Mouse (Mus musculus): Measurements from ENCODE around the gene Rimklb. TPM values are rescaled to one million over a fixed set of nuclear protein-coding genes. Genes with fewer than 3 reads are reported as not detected.
"Not testable (repeated sequence)": the region's sequence is repeated elsewhere in the genome, so short reads cannot be mapped to it uniquely, and the experiment has no call there.

The Rimklb gene
- polyA plus RNA-seq, 1 experiment from 2014 or later = 63.4 TPM

DNA sequence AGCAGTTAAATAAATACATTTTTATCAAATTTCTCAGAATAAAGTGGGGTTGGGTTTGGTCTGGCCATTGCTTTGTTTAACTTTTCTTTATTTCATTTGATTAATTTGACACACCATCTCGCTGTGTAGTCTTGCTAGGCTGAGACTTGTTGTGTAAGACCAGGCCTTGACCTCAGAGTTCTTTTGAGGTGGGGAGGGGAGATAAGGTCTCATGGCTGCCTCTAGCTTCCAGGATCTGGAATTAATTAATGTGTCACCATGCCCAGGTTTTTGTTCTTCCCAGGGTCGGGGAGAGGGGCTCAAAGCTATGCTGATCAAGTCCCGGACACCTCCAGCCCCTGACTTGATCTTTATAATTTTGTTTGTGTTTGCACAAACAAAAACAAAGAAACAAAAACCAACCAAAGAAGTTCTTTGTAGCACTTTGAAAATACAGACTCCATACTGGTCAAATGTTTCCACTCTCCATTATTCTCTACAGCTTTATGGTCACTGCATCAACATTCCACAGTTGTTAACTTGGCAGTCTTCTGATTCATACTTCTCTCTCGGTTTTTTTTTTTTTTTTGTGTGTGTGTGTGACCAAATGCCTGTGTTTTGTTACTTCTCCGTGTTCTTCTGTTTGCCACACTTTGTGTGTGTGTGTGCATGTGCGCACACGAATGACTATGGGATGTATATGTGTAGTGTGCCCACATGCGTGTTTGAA is 33.1 kb upstream of the Rimklb start:
- H3K4me1 ChIP-seq (replicated peaks; ENCODE audit: control insufficient read depth, insufficient read depth, low read length) = no peaks in the 10 kb centered on the region
- no peaks in the 10 kb centered on the region for H3K36me3 ChIP-seq (ENCODE audit: control insufficient read depth, insufficient read depth, low read length)
- H3K4me2 ChIP-seq (replicated peaks; ENCODE audit: low read depth, low read length) = no peak overlapping the region
- H3K27ac ChIP-seq (ENCODE audit: low read depth, low read length) = no peak overlapping the region
- DNase-seq (ENCODE audit: low spot score) (no peak), ATAC-seq (ENCODE audit: low FRiP score) (no peak)
- no peaks in the 10 kb centered on the region for H3K27me3 ChIP-seq (ENCODE audit: control insufficient read depth, insufficient read depth, low read length)
- no peak overlapping the region for H3K4me3 ChIP-seq (ENCODE audit: low read depth, low read length)
- 69% methylated on average over 8 of the region's 8 CpGs for WGBS
- H3K9ac ChIP-seq (ENCODE audit: low read depth, low read length) = no peak overlapping the region
- no peaks in the 10 kb centered on the region for H3K9me3 ChIP-seq (ENCODE audit: control insufficient read depth, low read length)

DNA sequence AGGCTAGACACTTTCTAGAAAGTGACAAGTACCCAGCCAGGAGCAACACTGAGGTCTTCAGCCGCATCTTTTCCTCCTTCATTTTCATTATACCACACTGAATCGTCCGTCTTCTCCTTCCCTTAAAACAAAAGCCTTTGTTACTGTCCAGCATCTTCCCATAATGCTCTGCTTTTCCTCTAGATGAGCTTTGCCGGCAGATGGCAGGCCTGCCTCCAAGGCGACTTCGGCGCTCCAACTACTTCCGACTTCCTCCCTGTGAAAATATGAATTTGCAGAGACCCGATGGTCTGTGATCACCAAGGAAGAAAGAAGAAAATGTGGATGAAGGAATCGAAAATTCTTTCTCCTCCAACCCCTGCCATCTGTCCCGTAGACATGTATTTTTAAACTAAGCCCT is 29.6 kb upstream of the Rimklb start:
- no peak overlapping the region for H3K4me3 ChIP-seq (ENCODE audit: low read depth, low read length)
- H3K27ac ChIP-seq (ENCODE audit: low read depth, low read length) = no peak overlapping the region
- H3K9me3 ChIP-seq (ENCODE audit: control insufficient read depth, low read length) = no peaks in the 10 kb centered on the region
- DNase-seq (ENCODE audit: low spot score) = no peak
- H3K27me3 ChIP-seq (ENCODE audit: control insufficient read depth, insufficient read depth, low read length) = no peaks in the 10 kb centered on the region
- ATAC-seq (ENCODE audit: low FRiP score) = no peak
- H3K36me3 ChIP-seq (ENCODE audit: control insufficient read depth, insufficient read depth, low read length) = no peaks in the 10 kb centered on the region
- H3K9ac ChIP-seq (ENCODE audit: low read depth, low read length) = no peak overlapping the region
- H3K4me1 ChIP-seq (replicated peaks; ENCODE audit: control insufficient read depth, insufficient read depth, low read length) = no peaks in the 10 kb centered on the region
- H3K4me2 ChIP-seq (replicated peaks; ENCODE audit: low read depth, low read length) = no peak overlapping the region
- 83% methylated on average over 11 of the region's 11 CpGs for WGBS

- no peaks in the 10 kb centered on the region for H3K9me3 ChIP-seq (ENCODE audit: control insufficient read depth, low read length)
Observed at GRCm38 (mm10) chr6:122527596-122527995, 29.0 kb upstream of the Rimklb start.

GRCm38 (mm10) chr6:122523289-122523688 is 24.7 kb upstream of the Rimklb start:
- no peak overlapping the region for H3K9ac ChIP-seq (ENCODE audit: low read depth, low read length)
- H3K4me2 ChIP-seq (replicated peaks; ENCODE audit: low read depth, low read length) = no peak overlapping the region
- no peak overlapping the region for H3K4me3 ChIP-seq (ENCODE audit: low read depth, low read length)
- H3K27ac ChIP-seq (ENCODE audit: low read depth, low read length) = no peak overlapping the region
- WGBS = 85% methylated on average over 8 of the region's 8 CpGs
- no peaks in the 10 kb centered on the region for H3K9me3 ChIP-seq (ENCODE audit: control insufficient read depth, low read length)
- DNase-seq (ENCODE audit: low spot score) (no peak), ATAC-seq (ENCODE audit: low FRiP score) (no peak)
- H3K36me3 ChIP-seq (ENCODE audit: control insufficient read depth, insufficient read depth, low read length) = no peaks in the 10 kb centered on the region
- no peaks in the 10 kb centered on the region for H3K27me3 ChIP-seq (ENCODE audit: control insufficient read depth, insufficient read depth, low read length)
- H3K4me1 ChIP-seq (replicated peaks; ENCODE audit: control insufficient read depth, insufficient read depth, low read length) = no peaks in the 10 kb centered on the region

More at GRCm38 (mm10) chr6:122527596-122527995, 29.0 kb upstream of the Rimklb start:
- no peak overlapping the region for H3K4me2 ChIP-seq (replicated peaks; ENCODE audit: low read depth, low read length)
- no peaks in the 10 kb centered on the region for H3K36me3 ChIP-seq (ENCODE audit: control insufficient read depth, insufficient read depth, low read length)
- no peak overlapping the region for H3K4me3 ChIP-seq (ENCODE audit: low read depth, low read length)
- H3K27me3 ChIP-seq (ENCODE audit: control insufficient read depth, insufficient read depth, low read length) = no peaks in the 10 kb centered on the region
- DNase-seq (ENCODE audit: low spot score) (no peak), ATAC-seq (ENCODE audit: low FRiP score) (no peak)
- H3K27ac ChIP-seq (ENCODE audit: low read depth, low read length) = no peak overlapping the region
- no peak overlapping the region for H3K9ac ChIP-seq (ENCODE audit: low read depth, low read length)
- no peaks in the 10 kb centered on the region for H3K4me1 ChIP-seq (replicated peaks; ENCODE audit: control insufficient read depth, insufficient read depth, low read length)
- WGBS = 53% methylated on average over 12 of the region's 12 CpGs

- H3K36me3 ChIP-seq (ENCODE audit: control insufficient read depth, insufficient read depth, low read length) = no peaks in the 10 kb centered on the region
- peak; percentile 71; the same call in 1 of the 2 replicates for ATAC-seq (ENCODE audit: low FRiP score)
- no peak overlapping the region for H3K4me3 ChIP-seq (ENCODE audit: low read depth, low read length)
- H3K4me1 ChIP-seq (replicated peaks; ENCODE audit: control insufficient read depth, insufficient read depth, low read length) = no peaks in the 10 kb centered on the region
- no peak overlapping the region for H3K4me2 ChIP-seq (replicated peaks; ENCODE audit: low read depth, low read length)
- no peak overlapping the region for H3K27ac ChIP-seq (ENCODE audit: low read depth, low read length)
- DNase-seq (ENCODE audit: low spot score) = peak; percentile 41
- H3K9ac ChIP-seq (ENCODE audit: low read depth, low read length) = no peak overlapping the region
- H3K27me3 ChIP-seq (ENCODE audit: control insufficient read depth, insufficient read depth, low read length) = no peaks in the 10 kb centered on the region
- WGBS = 78% methylated on average over 9 of the region's 9 CpGs
- H3K9me3 ChIP-seq (ENCODE audit: control insufficient read depth, low read length) = no peaks in the 10 kb centered on the region
Observed at GRCm38 (mm10) chr6:122522595-122522994, 24.0 kb upstream of the Rimklb start.

DNA sequence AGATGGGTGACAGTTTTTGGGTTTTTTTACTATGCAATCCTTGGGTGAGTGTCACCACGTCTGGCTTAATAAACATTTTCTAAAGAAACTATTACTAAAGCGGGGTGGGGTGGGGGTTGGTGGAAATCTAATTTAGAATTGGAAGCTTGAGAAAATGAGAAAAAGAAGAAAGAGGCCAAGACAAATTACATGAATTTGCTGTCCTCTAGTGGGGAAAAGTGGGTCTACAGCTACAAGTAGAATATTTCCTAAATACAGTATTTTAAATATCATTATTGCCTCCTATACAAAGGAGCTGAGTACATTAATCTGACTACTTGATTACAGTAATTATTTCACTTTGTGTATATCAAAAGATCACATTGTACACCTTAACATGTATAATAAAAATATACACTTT is 20.8 kb upstream of the Rimklb start:
- no peaks in the 10 kb centered on the region for H3K9me3 ChIP-seq (ENCODE audit: control insufficient read depth, low read length)
- ATAC-seq (ENCODE audit: low FRiP score) (no peak), DNase-seq (ENCODE audit: low spot score) (peak; percentile 31)
- no peaks in the 10 kb centered on the region for H3K36me3 ChIP-seq (ENCODE audit: control insufficient read depth, insufficient read depth, low read length)
- 41% methylated on average over 2 of the region's 2 CpGs for WGBS
- no peak overlapping the region for H3K4me2 ChIP-seq (replicated peaks; ENCODE audit: low read depth, low read length)
- no peaks in the 10 kb centered on the region for H3K27me3 ChIP-seq (ENCODE audit: control insufficient read depth, insufficient read depth, low read length)
- no peak overlapping the region for H3K27ac ChIP-seq (ENCODE audit: low read depth, low read length)
- H3K4me1 ChIP-seq (replicated peaks; ENCODE audit: control insufficient read depth, insufficient read depth, low read length) = no peaks in the 10 kb centered on the region
- no peak overlapping the region for H3K9ac ChIP-seq (ENCODE audit: low read depth, low read length)
- H3K4me3 ChIP-seq (ENCODE audit: low read depth, low read length) = no peak overlapping the region

DNA sequence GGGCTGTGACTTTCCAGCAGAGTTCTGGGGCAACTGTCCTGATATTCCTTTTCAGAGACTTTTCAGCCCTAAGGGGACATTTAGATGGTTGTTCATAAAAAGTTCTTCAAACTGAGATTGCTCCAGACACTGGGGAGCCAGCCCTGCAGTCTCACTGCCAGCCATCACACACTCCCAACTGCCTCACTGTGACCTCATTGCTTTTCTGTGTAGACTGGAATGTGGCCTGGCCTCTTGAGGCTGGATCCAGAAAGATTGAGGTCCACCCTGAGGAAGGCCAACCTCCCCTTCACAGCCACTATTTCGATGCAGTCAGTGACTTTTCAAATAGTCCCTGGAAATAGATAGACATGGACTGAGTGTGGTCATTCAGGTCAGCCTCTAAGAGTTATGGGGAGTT is 19.1 kb upstream of the Rimklb start:
- Histone ChIP-seq H3K4me2 (replicated peaks; ENCODE audit: low read depth, low read length) (no peak overlapping the region), H3K27ac (ENCODE audit: low read depth, low read length) (no peak overlapping the region), H3K9me3 (ENCODE audit: control insufficient read depth, low read length) (no peaks in the 10 kb centered on the region), H3K4me1 (replicated peaks; ENCODE audit: control insufficient read depth, insufficient read depth, low read length) (no peaks in the 10 kb centered on the region), H3K4me3 (ENCODE audit: low read depth, low read length) (no peak overlapping the region), H3K36me3 (ENCODE audit: control insufficient read depth, insufficient read depth, low read length) (no peaks in the 10 kb centered on the region), H3K27me3 (ENCODE audit: control insufficient read depth, insufficient read depth, low read length) (no peaks in the 10 kb centered on the region), H3K9ac (ENCODE audit: low read depth, low read length) (no peak overlapping the region)
- 90% methylated on average over 1 of the region's 1 CpGs for WGBS
- no peak for ATAC-seq (ENCODE audit: low FRiP score)
- no peak for DNase-seq (ENCODE audit: low spot score)

DNA sequence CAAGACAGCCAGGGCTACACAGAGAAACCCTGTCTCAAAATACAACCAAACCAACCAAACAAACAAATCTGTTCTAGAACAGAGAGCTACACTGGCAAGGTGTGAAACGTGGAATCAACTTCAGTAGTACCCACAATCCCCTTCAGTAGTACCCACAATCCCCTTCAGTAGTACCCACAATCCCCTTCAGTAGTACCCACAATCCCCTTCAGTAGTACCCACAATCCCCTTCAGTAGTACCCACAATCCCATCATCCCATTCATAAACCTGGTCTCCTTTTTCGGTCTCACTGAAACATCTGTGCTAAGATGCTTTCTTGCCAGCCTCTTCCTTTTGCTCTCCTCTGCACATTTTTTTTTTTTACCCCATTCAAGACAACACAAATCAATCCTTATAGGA is 17.2 kb upstream of the Rimklb start:
- 83% methylated on average over 2 of the region's 2 CpGs for WGBS
- H3K36me3 ChIP-seq (ENCODE audit: control insufficient read depth, insufficient read depth, low read length); H3K27ac ChIP-seq (ENCODE audit: low read depth, low read length); ATAC-seq (ENCODE audit: low FRiP score); H3K27me3 ChIP-seq (ENCODE audit: control insufficient read depth, insufficient read depth, low read length); H3K9ac ChIP-seq (ENCODE audit: low read depth, low read length); H3K4me3 ChIP-seq (ENCODE audit: low read depth, low read length); DNase-seq (ENCODE audit: low spot score); H3K4me1 ChIP-seq (replicated peaks; ENCODE audit: control insufficient read depth, insufficient read depth, low read length); H3K9me3 ChIP-seq (ENCODE audit: control insufficient read depth, low read length); H3K4me2 ChIP-seq (replicated peaks; ENCODE audit: low read depth, low read length): not testable (repeated sequence)

- no peak overlapping the region for H3K27ac ChIP-seq (ENCODE audit: low read depth, low read length)
- 82% methylated on average over 3 of the region's 3 CpGs for WGBS
- no peak overlapping the region for H3K9ac ChIP-seq (ENCODE audit: low read depth, low read length)
- no peaks in the 10 kb centered on the region for H3K36me3 ChIP-seq (ENCODE audit: control insufficient read depth, insufficient read depth, low read length)
- H3K4me3 ChIP-seq (ENCODE audit: low read depth, low read length) = no peak overlapping the region
- H3K27me3 ChIP-seq (ENCODE audit: control insufficient read depth, insufficient read depth, low read length) = no peaks in the 10 kb centered on the region
- H3K4me1 ChIP-seq (replicated peaks; ENCODE audit: control insufficient read depth, insufficient read depth, low read length) = no peaks in the 10 kb centered on the region
- H3K4me2 ChIP-seq (replicated peaks; ENCODE audit: low read depth, low read length) = no peak overlapping the region
- no peaks in the 10 kb centered on the region for H3K9me3 ChIP-seq (ENCODE audit: control insufficient read depth, low read length)
- DNase-seq (ENCODE audit: low spot score) (no peak), ATAC-seq (ENCODE audit: low FRiP score) (no peak)
Observed at GRCm38 (mm10) chr6:122514312-122514711, 15.8 kb upstream of the Rimklb start.
